Mouse (Mus musculus): ENCODE data around the gene Stk38.

DNA sequence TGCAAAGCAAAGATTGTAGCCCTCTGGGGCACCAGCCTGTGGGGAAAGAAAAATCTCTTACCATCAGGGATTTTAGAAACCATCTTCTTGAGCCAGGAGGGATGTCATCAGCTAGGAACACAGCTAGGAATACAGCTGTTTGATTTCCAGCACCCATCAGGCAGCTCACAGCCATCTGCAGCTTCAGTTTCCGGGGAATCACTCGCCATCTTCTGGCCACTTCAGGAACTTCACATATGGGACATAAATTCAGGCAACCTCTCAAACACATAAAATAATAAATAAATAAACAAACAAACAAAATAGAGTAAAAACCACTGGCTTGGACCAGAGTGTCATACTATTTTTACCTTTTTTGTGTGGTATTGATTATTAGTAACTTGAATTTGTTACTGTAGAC is 7.8 kb upstream of the Stk38 start:
- TF ChIP-seq CHD1 (IDR thresholded peaks at IDR 0.05; ENCODE audit: low read depth, low read length) (no peak), CTCF (IDR thresholded peaks at IDR 0.05 in 2 of 3, conservative IDR thresholded peaks at IDR 0.05 in 1 of 3; ENCODE audit: control insufficient read depth in 1 of 3, insufficient read depth in 1 of 3, low read depth in 2 of 3, low read length in 3 of 3, poor library complexity in 1 of 3, severe bottlenecking in 1 of 3) (peak; percentile 64 to 84 (median 68)), MAFK (IDR thresholded peaks at IDR 0.05; ENCODE audit: borderline replicate concordance, low read depth, low read length) (no peak), RCOR1 (IDR thresholded peaks at IDR 0.05; ENCODE audit: low read depth, low read length) (no peak), MXI1 (IDR thresholded peaks at IDR 0.05; ENCODE audit: low read depth, low read length) (no peak), ZKSCAN1 (IDR thresholded peaks at IDR 0.05; ENCODE audit: low read depth, low read length) (no peak), MAX (IDR thresholded peaks at IDR 0.05; ENCODE audit: low read length) (no peak), USF1 (IDR thresholded peaks at IDR 0.05; ENCODE audit: low read depth, low read length) (no peak)
